Mouse (Mus musculus) MN1 (cell line): ENCODE measurements around the gene Ces1a.
A peak's percentile ranks its signal among the peaks of the same experiment; 100 is the strongest.

Experiments used
- DNase-seq: peaks from one replicate; pipeline ENCODE4 v3.0.0-alpha.2; 2016; ENCODE audit warnings: low spot score

Ces1a gene

GRCm38 (mm10) chr8:92996840-92997239 lies 51.2 kb downstream of the Ces1a start:
- no peak for DNase-seq

- no peak for DNase-seq
These were observed 63.6 kb downstream of the Ces1a start for GRCm38 (mm10) chr8:92984376-92984775.

- no peak for DNase-seq
These were observed 65.5 kb downstream of the Ces1a start for GRCm38 (mm10) chr8:92982491-92982890.

GRCm38 (mm10) chr8:92976656-92977055 lies 71.3 kb downstream of the Ces1a start:
- no peak for DNase-seq

GRCm38 (mm10) chr8:92972949-92973348 lies 75.0 kb downstream of the Ces1a start:
- peak; percentile 13 for DNase-seq
